ENCODE assay signal across 12 mouse cellular contexts in genomic region chr10:22306452-22306851, GRCm38 (mm10). TPM values are rescaled to one million over a fixed set of nuclear protein-coding genes. Genes with fewer than 3 reads are reported as not detected.
A peak's percentile ranks its signal among the peaks of the same experiment; 100 is the strongest.
DNase-seq lines count a peak whose midpoint lies in the region; ATAC-seq lines count a peak whose summit lies in the region.
"Had no signal": no experiment of that assay in that cellular context is flagged by ENCODE, and none has a peak within 500 bp of the region (broad histone marks: within the 10 kb centered on the region; RNA-seq: fewer than 3 reads in every experiment).

No protein-coding gene starts in this region.

- no peak overlapping the region for H3K4me3 ChIP-seq in intestine, embryonic 15.5 days (replicated peaks)
- H3K4me3 ChIP-seq: hindbrain, embryonic 15.5 days; limb, embryonic 12.5 days; neural tube, embryonic 15.5 days had no signal

- no peak overlapping the region for H3K27ac ChIP-seq in intestine, embryonic 15.5 days
- H3K27ac ChIP-seq: hindbrain, embryonic 15.5 days; limb, embryonic 12.5 days; neural tube, embryonic 15.5 days had no signal

- intact Hi-C loops in heart, postnatal 10 days (cut with DNase I): no loop called here

- WGBS in intestine, embryonic 15.5 days: 38% methylated on average over 4 of the region's 4 CpGs

- peak; percentile 1 to 2 for DNase-seq in heart, postnatal 10 days
- no peak for DNase-seq in heart, postnatal 4 days
- peak; percentile 31 for DNase-seq in thymus, postnatal 25 days
- DNase-seq in adrenal gland, adult 2 months: no peak
- no peak for DNase-seq in Muller cell, postnatal 12 days (ENCODE audit: inconsistent ontology term)
- DNase-seq: cerebellum, postnatal 25 days had no signal

- no peak overlapping the region for H3K9ac ChIP-seq in intestine, embryonic 15.5 days
- H3K9ac ChIP-seq: hindbrain, embryonic 15.5 days; limb, embryonic 12.5 days; neural tube, embryonic 15.5 days had no signal

- H3K36me3 ChIP-seq in intestine, embryonic 15.5 days: no peaks in the 10 kb centered on the region
- H3K36me3 ChIP-seq: hindbrain, embryonic 15.5 days; limb, embryonic 12.5 days; neural tube, embryonic 15.5 days had no signal

- H3K4me1 ChIP-seq in intestine, embryonic 15.5 days (replicated peaks): no peaks in the 10 kb centered on the region
- H3K4me1 ChIP-seq: hindbrain, embryonic 15.5 days; limb, embryonic 12.5 days; neural tube, embryonic 15.5 days had no signal

- no peaks in the 10 kb centered on the region for H3K27me3 ChIP-seq in intestine, embryonic 15.5 days (replicated peaks)
- H3K27me3 ChIP-seq: hindbrain, embryonic 15.5 days; limb, embryonic 12.5 days; neural tube, embryonic 15.5 days had no signal

- peak; percentile 86 for ATAC-seq in common myeloid progenitor, adult 5-6 weeks (replicated peaks; ENCODE audit: low read depth, poor library complexity, severe bottlenecking)
- ATAC-seq in megakaryocyte, adult 5-6 weeks (ENCODE audit: poor library complexity, severe bottlenecking): peak; percentile 83
- ATAC-seq in intestine, embryonic 15.5 days: no peak

- no peaks in the 10 kb centered on the region for H3K9me3 ChIP-seq in intestine, embryonic 15.5 days
- H3K9me3 ChIP-seq: hindbrain, embryonic 15.5 days; limb, embryonic 12.5 days; neural tube, embryonic 15.5 days had no signal

- no peak overlapping the region for H3K4me2 ChIP-seq in intestine, embryonic 15.5 days (replicated peaks)
- H3K4me2 ChIP-seq: hindbrain, embryonic 15.5 days; limb, embryonic 12.5 days; neural tube, embryonic 15.5 days had no signal

RNA-seq across cellular contexts. Expression of gene Raet1d, which starts 53.9 kb away (rescaled TPM):
- total RNA-seq in heart, postnatal 10 days (2021): under 1 TPM; 0.36 to 0.79 TPM
- under 1 TPM; 0.24 to 0.72 TPM for total RNA-seq in heart, postnatal 4 days (2021)
- not detected in 2 replicates for total RNA-seq in common myeloid progenitor, adult 5-6 weeks (2017)
- total RNA-seq in megakaryocyte, adult 5-6 weeks (2015): 0.62 TPM in 1 of 2 replicates, not detected in the other
- total RNA-seq in megakaryocyte, adult 5-6 weeks (2017): 0.41 and 0.66 TPM in 2 replicates
- 9.1 and 10.8 TPM in 2 replicates for polyA plus RNA-seq in intestine, embryonic 15.5 days (2015; fragmentation: Nextera tagmentation; extraction: Ambion mirVana)
- total RNA-seq in adrenal gland, adult 2 months (2021): under 1 TPM in 1 of 2 experiments, not detected in 1; 0.23 TPM
- not detected in 2 replicates for polyA plus RNA-seq in adrenal gland, adult 2 months (2012; rRNA removed)

Comparison
In these comparisons a context has a peak if more than half of its experiments do, and no peak if none do; other contexts are left out.
1. DNase-seq: peak in heart, postnatal 10 days (2 of 2) and thymus, postnatal 25 days (single experiment); none in heart, postnatal 4 days (single experiment), adrenal gland, adult 2 months (single experiment) and Muller cell, postnatal 12 days (single experiment).